Mouse (Mus musculus): ENCODE data around the gene Usp49.
"Not testable (repeated sequence)": the region's sequence is repeated elsewhere in the genome, so short reads cannot be mapped to it uniquely, and the experiment has no call there.

The Usp49 gene

GRCm38 (mm10) chr17:47610849-47611660 is 19.4 kb upstream of the Usp49 start, which contains the start of the genes Bysl, Med20 and Gm20517:
Gene Bysl (minus strand): TSS chr17:47611492.
Gene Med20 (plus strand): TSS chr17:47611582.
Gene Gm20517 (plus strand): TSS chr17:47611589.
- peak; percentile 94 for DNase-seq (ENCODE audit: low read depth, low spot score)

- no peak for DNase-seq (ENCODE audit: low read depth, low spot score)
Observed at GRCm38 (mm10) chr17:47611661-47611982, 18.9 kb upstream of the Usp49 start.

- no peak for DNase-seq (ENCODE audit: low read depth, low spot score)
Observed at GRCm38 (mm10) chr17:47614018-47614417, 16.5 kb upstream of the Usp49 start.

- no peak for DNase-seq (ENCODE audit: low read depth, low spot score)
Observed at GRCm38 (mm10) chr17:47616119-47616518, 14.4 kb upstream of the Usp49 start.

GRCm38 (mm10) chr17:47616652-47617051 is 13.8 kb upstream of the Usp49 start:
- DNase-seq (ENCODE audit: low read depth, low spot score) = no peak

GRCm38 (mm10) chr17:47617605-47618307 is 12.7 kb upstream of the Usp49 start:
- DNase-seq (ENCODE audit: low read depth, low spot score) = no peak

GRCm38 (mm10) chr17:47618556-47619311 is 11.8 kb upstream of the Usp49 start:
- no peak for DNase-seq (ENCODE audit: low read depth, low spot score)

- DNase-seq (ENCODE audit: low read depth, low spot score) = no peak
Observed at GRCm38 (mm10) chr17:47622912-47623554, 7.5 kb upstream of the Usp49 start.

GRCm38 (mm10) chr17:47624572-47624971 is 5.9 kb upstream of the Usp49 start:
- not testable (repeated sequence) for DNase-seq (ENCODE audit: low read depth, low spot score)

- no peak for DNase-seq (ENCODE audit: low read depth, low spot score)
Observed at GRCm38 (mm10) chr17:47625088-47625487, 5.4 kb upstream of the Usp49 start.

- DNase-seq (ENCODE audit: low read depth, low spot score) = no peak
Observed at GRCm38 (mm10) chr17:47626031-47626430, 4.5 kb upstream of the Usp49 start.

GRCm38 (mm10) chr17:47627791-47628190 is 2.7 kb upstream of the Usp49 start:
- no peak for DNase-seq (ENCODE audit: low read depth, low spot score)

GRCm38 (mm10) chr17:47628851-47629676 is 1.4 kb upstream of the Usp49 start:
- DNase-seq (ENCODE audit: low read depth, low spot score) = peak; percentile 94

- no peak for DNase-seq (ENCODE audit: low read depth, low spot score)
Observed at GRCm38 (mm10) chr17:47629717-47630677, 493 bp upstream of the Usp49 start.

GRCm38 (mm10) chr17:47632181-47632840 is 1.8 kb downstream of the Usp49 start:
- DNase-seq (ENCODE audit: low read depth, low spot score) = no peak

- DNase-seq (ENCODE audit: low read depth, low spot score) = no peak
Observed at GRCm38 (mm10) chr17:47633999-47634770, 3.7 kb downstream of the Usp49 start.

- DNase-seq (ENCODE audit: low read depth, low spot score) = no peak
Observed at GRCm38 (mm10) chr17:47642992-47643391, 12.5 kb downstream of the Usp49 start.

GRCm38 (mm10) chr17:47646683-47647082 is 16.2 kb downstream of the Usp49 start:
- peak; percentile 41 for DNase-seq (ENCODE audit: low read depth, low spot score)

All from embryo, embryonic 11.5 days (tissue).